Mouse (Mus musculus) kidney, embryonic 15.5 days (tissue): ENCODE measurements at regions not wholly inside any gene's neighbourhood (a gene's known extent, or its start where the extent isn't known, plus 50 kb on each side); places are given as distances from the start of the nearest gene placed in this dataset.

Experiments used
- ATAC-seq: fragments of 200-750 bp; cut with Nextera tagmentation; replicated peaks from 2 replicates; pipeline ENCODE4 v1.8.0; 2017; ENCODE audit warnings: moderate TSS enrichment; ENCODE audit not compliant: low FRiP score
- H3K27ac ChIP-seq: fragments of 300-500 bp; sonication (generic); 2 replicates; pipeline ENCODE4 v1.5.1; 2015; ENCODE audit warnings: mild to moderate bottlenecking, inconsistent platforms
- H3K27me3 ChIP-seq: fragments of 300-500 bp; sonication (generic); 2 replicates; pipeline ENCODE4 v1.6.1; 2015; ENCODE audit warnings: inconsistent platforms
- H3K36me3 ChIP-seq: fragments of 300-500 bp; sonication (generic); 2 replicates; pipeline ENCODE4 v1.6.1; 2015; ENCODE audit warnings: inconsistent platforms
- H3K4me1 ChIP-seq: fragments of 300-500 bp; sonication (generic); 2 replicates; pipeline ENCODE4 v1.6.1; 2015; ENCODE audit warnings: inconsistent platforms
- H3K4me2 ChIP-seq: fragments of 300-500 bp; sonication (generic); 2 replicates; pipeline ENCODE4 v1.6.1; 2015; ENCODE audit warnings: moderate library complexity, mild to moderate bottlenecking, inconsistent platforms
- H3K4me3 ChIP-seq: fragments of 300-500 bp; sonication (generic); replicated peaks from 2 replicates; pipeline ENCODE4 v1.5.1; 2015; ENCODE audit warnings: mild to moderate bottlenecking, inconsistent platforms
- H3K9ac ChIP-seq: fragments of 300-500 bp; sonication (generic); 2 replicates; pipeline ENCODE4 v1.6.1; 2015; ENCODE audit warnings: mild to moderate bottlenecking, inconsistent platforms
- H3K9me3 ChIP-seq: fragments of 300-500 bp; sonication (generic); replicated peaks from 2 replicates; pipeline ENCODE4 v1.6.1; 2016; ENCODE audit warnings: inconsistent platforms
- WGBS: fragments of 180-500 bp; shearing (Covaris S2); methylation state at CpG from one replicate; pipeline ENCODE4 v1.1.7; 2015; ENCODE audit warnings: mixed read lengths; 5-methylcytosine and 5-hydroxymethylcytosine counted together

DNA sequence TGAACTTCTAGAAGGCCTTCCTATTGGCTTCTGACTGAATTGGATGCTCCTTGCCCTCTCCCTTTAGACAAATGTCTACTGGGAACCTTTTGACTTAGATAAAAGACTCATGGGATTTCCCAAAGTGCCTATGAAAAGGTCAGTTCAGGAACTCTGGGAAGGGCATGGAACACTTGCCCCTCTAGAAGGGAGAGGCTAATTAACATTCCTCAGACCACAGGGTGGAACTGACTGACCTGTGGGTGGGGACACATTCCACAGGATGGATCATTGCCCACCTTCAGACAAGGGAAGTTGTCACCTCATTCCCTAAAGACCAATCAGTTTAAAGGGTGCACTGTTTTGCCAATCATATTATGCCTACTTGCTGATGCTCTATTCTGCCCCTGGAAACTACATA, 416.6 kb upstream of the Sox11 start:
- Histone ChIP-seq H3K27me3 (no peaks in the 10 kb centered on the region), H3K4me2 (no peak overlapping the region), H3K36me3 (no peaks in the 10 kb centered on the region), H3K4me1 (peaks cover 7% of the 10 kb centered on the region), H3K9me3 (no peaks in the 10 kb centered on the region), H3K27ac (no peak overlapping the region), H3K4me3 (no peak overlapping the region), H3K9ac (no peak overlapping the region)
- ATAC-seq, result no peak

DNA sequence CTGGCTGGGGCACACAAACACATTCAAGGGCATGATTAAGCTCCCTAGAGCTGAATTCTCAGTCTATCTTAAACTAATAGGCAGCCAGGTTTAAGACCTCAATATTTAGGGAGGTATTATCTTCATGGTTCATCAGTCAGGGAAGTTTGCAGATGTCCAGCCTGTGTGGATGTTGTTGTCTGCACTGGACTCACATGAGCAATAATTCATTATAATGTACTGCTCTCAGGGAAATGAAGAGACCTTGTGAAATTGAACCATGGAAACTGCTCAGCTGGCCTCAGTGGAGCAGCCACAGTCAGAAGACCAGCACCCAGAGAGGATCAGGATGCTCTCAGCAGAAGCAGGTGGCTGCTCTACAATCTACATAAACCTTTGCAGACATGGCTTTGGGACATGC, 415.3 kb upstream of the Sox11 start:
- H3K27ac ChIP-seq, result no peak overlapping the region
- no peak overlapping the region for H3K4me3 ChIP-seq
- H3K36me3 ChIP-seq, result no peaks in the 10 kb centered on the region
- no peak overlapping the region for H3K4me2 ChIP-seq
- no peaks in the 10 kb centered on the region for H3K27me3 ChIP-seq
- H3K9me3 ChIP-seq, result no peaks in the 10 kb centered on the region
- peak; percentile 82 for ATAC-seq
- H3K9ac ChIP-seq, result no peak overlapping the region
- H3K4me1 ChIP-seq, result peaks cover 7% of the 10 kb centered on the region

DNA sequence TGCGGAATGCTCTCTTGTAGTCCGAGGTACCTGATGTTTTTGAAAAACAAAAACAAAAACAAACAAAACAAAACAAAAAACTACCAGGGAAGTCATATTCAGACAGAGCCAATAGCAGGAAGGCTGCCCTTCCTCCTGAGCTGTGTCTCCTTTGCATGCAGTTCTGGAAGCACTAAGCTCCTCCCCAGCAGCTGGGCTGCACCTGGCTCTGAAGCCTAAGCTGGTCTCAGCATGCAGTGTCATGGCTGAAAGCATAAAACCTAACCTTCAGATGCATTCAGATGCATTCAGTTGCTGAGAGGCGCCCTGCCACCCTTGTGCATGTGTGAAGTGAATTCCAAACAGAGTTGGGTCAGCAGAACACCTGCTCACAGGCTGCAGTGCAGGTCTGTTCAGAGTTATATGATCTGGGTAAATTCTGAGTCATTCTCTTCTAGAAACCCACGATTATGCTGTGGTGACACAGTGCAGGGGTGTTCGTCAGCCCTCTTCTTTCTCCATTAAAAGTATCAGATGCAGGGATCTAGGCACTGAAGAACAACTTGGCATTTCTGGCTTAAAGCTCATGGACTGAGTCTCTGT, 382.3 kb upstream of the Sox11 start:
- Histone ChIP-seq H3K36me3 (no peaks in the 10 kb centered on the region), H3K9me3 (no peaks in the 10 kb centered on the region), H3K9ac (no peak overlapping the region), H3K4me3 (no peak overlapping the region), H3K4me1 (no peaks in the 10 kb centered on the region), H3K27me3 (no peaks in the 10 kb centered on the region), H3K4me2 (no peak overlapping the region), H3K27ac (no peak overlapping the region)
- no peak for ATAC-seq
- WGBS, result 64% methylated on average over 5 of the region's 5 CpGs

DNA sequence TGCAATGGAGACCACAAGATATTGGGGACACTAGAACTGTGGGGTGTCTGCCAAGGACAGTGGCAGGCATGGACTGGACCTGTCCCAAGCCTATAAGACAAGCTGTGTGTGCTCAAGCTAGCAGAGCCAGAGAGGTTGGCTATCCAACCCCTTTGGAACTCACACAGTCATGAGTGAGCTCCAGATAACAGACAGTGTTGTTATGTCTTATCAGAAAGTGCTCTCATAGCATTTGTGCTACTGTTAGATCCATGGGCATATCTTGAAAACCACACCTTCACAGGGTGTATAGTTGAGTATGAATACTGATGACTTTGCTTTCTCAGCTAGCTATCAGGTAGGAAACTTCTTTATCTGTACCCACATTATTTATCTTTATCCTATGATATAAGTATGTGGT, 338.1 kb upstream of the Sox11 start:
- Histone ChIP-seq H3K4me2 (no peak overlapping the region), H3K4me3 (no peak overlapping the region)
- ATAC-seq, result no peak

DNA sequence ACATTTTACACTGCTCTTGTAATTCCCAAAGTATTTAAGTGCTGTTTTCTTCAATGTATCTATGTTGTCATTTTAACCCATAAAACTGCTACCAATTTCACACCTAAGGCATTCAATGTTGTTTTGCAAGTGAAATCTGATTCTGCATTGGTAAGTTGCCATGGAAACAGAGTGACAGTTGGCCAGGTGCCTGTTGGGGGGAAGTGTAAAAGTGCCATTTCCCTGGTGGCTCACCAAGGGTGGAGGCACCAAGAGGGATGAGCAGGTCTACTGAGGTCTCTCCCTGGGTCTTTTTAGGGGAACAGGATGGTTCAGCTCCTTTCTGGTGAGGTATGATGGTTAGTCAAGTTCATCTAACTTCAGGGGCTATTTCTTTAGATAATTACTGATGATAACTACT, 331.0 kb upstream of the Sox11 start:
- Histone ChIP-seq H3K36me3 (no peaks in the 10 kb centered on the region), H3K4me2 (no peak overlapping the region), H3K9me3 (no peaks in the 10 kb centered on the region), H3K9ac (no peak overlapping the region), H3K4me3 (no peak overlapping the region), H3K27ac (no peak overlapping the region), H3K4me1 (no peaks in the 10 kb centered on the region), H3K27me3 (no peaks in the 10 kb centered on the region)
- no peak for ATAC-seq

More for the DNA sequence above, 338.1 kb upstream of the Sox11 start:
- Histone ChIP-seq H3K27me3 (no peaks in the 10 kb centered on the region), H3K36me3 (no peaks in the 10 kb centered on the region), H3K9me3 (no peaks in the 10 kb centered on the region), H3K9ac (no peak overlapping the region), H3K27ac (no peak overlapping the region), H3K4me1 (no peaks in the 10 kb centered on the region)

DNA sequence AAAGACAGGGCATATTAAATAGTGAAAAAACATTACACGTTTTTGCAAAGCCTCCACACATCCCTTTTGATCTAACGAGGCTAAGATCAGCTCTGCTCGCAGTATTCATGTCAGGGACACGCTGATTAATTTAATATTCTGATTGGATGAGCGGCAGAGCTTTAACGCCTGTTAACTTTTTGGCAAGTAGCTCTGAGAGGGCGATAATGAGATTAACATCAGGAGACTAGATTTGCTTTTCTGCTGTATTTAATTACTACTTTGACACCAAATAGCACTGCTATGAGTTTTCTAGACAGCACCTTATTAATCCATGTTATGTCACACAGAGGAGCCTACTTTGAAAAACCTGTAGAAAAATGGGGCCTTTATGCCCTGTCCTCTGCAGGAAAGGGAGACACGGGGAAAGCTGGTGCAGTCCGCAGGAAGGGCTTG, 328.3 kb upstream of the Sox11 start:
- H3K36me3 ChIP-seq, result no peaks in the 10 kb centered on the region
- no peak overlapping the region for H3K4me2 ChIP-seq
- 56% methylated on average over 9 of the region's 9 CpGs for WGBS
- no peak overlapping the region for H3K9ac ChIP-seq
- no peaks in the 10 kb centered on the region for H3K9me3 ChIP-seq
- no peaks in the 10 kb centered on the region for H3K27me3 ChIP-seq
- no peak overlapping the region for H3K27ac ChIP-seq
- H3K4me3 ChIP-seq, result no peak overlapping the region
- no peaks in the 10 kb centered on the region for H3K4me1 ChIP-seq
- no peak for ATAC-seq

DNA sequence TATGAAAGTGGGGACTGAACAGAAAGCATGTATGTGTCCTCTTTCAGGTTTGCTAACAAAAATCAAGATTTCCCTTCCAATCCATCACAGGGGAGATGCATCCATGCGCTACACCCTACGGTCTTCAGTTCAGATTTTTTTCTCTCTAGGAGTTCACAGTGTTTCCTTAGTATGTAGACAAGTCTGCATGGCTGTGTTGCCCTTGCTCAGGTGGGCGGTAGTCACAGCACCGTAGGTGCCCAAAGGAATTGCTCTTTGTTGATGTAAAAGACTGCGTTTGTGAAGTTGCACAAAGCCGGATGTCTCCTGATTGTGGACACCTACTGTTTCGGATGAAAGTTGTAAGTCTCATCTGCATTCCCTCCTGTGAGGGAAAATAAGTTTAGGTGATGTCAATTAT, 327.8 kb upstream of the Sox11 start:
- no peaks in the 10 kb centered on the region for H3K27me3 ChIP-seq
- no peaks in the 10 kb centered on the region for H3K36me3 ChIP-seq
- H3K27ac ChIP-seq, result no peak overlapping the region
- 80% methylated on average over 7 of the region's 7 CpGs for whole genome bisulfite sequencing
- no peak for ATAC-seq
- H3K9ac ChIP-seq, result no peak overlapping the region
- no peak overlapping the region for H3K4me3 ChIP-seq
- H3K4me2 ChIP-seq, result no peak overlapping the region
- H3K9me3 ChIP-seq, result no peaks in the 10 kb centered on the region
- H3K4me1 ChIP-seq, result no peaks in the 10 kb centered on the region

DNA sequence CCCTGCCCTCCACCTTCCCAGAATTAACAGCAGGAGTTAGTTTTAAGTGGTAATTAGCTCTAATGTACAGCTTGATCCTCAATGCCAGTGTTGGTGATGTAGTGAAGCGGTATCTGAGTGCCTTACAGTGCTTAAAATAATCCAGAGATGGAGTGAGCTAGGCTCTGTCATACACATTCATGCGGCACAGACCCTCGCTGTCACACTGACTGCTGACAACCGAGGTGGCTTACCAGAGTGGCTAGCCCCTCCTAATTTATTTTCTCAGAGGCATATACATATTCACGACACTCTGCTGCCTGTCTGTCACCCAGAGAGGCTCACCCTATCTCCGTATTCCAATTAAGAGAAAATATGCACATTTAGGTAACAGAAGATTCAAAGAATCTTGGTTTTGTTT, 327.2 kb upstream of the Sox11 start:
- H3K9me3 ChIP-seq, result no peaks in the 10 kb centered on the region
- no peak overlapping the region for H3K4me2 ChIP-seq
- no peak overlapping the region for H3K27ac ChIP-seq
- H3K9ac ChIP-seq, result no peak overlapping the region
- H3K27me3 ChIP-seq, result no peaks in the 10 kb centered on the region
- 83% methylated on average over 6 of the region's 6 CpGs for WGBS
- ATAC-seq, result no peak
- no peaks in the 10 kb centered on the region for H3K4me1 ChIP-seq
- H3K36me3 ChIP-seq, result no peaks in the 10 kb centered on the region
- H3K4me3 ChIP-seq, result no peak overlapping the region

DNA sequence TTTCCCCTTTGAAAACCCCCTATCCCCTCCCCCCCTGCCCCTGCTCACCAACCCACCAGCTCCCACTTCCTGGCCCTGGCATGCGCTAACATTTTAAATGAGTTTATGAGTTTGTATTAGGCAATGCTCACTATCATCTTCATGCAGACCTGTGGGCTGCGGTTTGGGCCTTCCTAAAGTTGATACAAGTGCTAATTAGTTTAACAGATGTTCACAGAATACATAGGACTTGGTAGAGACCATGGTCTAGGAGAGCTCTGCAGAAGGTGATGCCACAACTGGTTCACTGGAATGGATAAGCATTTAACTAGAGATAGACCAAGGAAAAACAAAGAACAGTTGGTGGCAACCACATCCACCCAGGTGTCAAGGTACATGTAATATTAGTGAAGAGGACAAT, 324.1 kb upstream of the Sox11 start:
- H3K4me2 ChIP-seq, result no peak overlapping the region
- H3K4me3 ChIP-seq, result no peak overlapping the region
- ATAC-seq, result no peak
- H3K27me3 ChIP-seq, result no peaks in the 10 kb centered on the region
- H3K27ac ChIP-seq, result no peak overlapping the region
- no peaks in the 10 kb centered on the region for H3K4me1 ChIP-seq
- no peaks in the 10 kb centered on the region for H3K9me3 ChIP-seq
- no peaks in the 10 kb centered on the region for H3K36me3 ChIP-seq
- WGBS, result 49% methylated on average over 2 of the region's 2 CpGs
- no peak overlapping the region for H3K9ac ChIP-seq

DNA sequence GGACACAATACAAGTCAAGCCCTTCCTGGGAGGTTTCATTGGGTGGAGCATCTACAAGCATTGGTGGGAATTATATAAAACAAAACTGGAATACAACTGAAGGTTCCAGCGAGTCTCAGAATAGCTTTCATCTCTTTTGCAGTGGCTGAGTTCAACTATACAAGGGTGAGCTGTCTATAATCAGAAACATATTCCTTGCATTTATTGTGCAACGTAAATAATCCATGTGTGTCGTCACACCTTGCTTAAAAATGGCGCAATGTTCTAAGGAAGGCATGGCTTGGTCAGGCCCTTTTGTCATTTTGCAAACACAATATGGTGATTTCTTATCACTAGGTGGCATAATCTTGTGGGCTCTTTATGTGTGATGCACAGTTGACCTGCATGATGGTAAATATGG, 320.8 kb upstream of the Sox11 start:
- no peaks in the 10 kb centered on the region for H3K9me3 ChIP-seq
- H3K4me3 ChIP-seq, result no peak overlapping the region

DNA sequence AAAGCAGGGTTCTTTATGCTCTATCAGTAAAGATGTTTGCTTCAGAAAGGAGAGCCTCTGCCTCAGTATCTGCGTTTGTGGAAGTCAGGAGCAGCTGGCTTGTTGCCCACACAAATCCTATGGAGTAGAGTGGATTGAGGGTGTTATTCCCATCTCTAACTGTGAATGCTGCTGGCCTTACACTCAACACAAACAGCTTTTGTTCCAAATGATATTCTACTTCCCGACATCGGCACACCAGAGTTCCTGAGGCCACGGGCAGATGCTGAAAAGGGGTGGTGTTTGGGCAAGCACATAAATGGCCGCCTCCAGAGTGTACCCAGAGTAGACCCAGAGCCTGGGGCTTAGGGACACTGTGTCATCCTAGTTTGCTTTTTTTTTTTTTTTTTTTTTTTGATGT, 320.3 kb upstream of the Sox11 start:
- Histone ChIP-seq H3K4me2 (no peak overlapping the region), H3K9me3 (no peaks in the 10 kb centered on the region), H3K9ac (no peak overlapping the region), H3K36me3 (no peaks in the 10 kb centered on the region), H3K4me3 (no peak overlapping the region), H3K4me1 (no peaks in the 10 kb centered on the region), H3K27ac (no peak overlapping the region), H3K27me3 (no peaks in the 10 kb centered on the region)
- WGBS, result 86% methylated on average over 5 of the region's 5 CpGs
- ATAC-seq, result no peak

More for the DNA sequence above, 320.8 kb upstream of the Sox11 start:
- Histone ChIP-seq H3K4me1 (no peaks in the 10 kb centered on the region), H3K36me3 (no peaks in the 10 kb centered on the region), H3K27me3 (no peaks in the 10 kb centered on the region), H3K27ac (no peak overlapping the region), H3K4me2 (no peak overlapping the region), H3K9ac (no peak overlapping the region)
- WGBS, result 94% methylated on average over 4 of the region's 4 CpGs
- ATAC-seq, result no peak

DNA sequence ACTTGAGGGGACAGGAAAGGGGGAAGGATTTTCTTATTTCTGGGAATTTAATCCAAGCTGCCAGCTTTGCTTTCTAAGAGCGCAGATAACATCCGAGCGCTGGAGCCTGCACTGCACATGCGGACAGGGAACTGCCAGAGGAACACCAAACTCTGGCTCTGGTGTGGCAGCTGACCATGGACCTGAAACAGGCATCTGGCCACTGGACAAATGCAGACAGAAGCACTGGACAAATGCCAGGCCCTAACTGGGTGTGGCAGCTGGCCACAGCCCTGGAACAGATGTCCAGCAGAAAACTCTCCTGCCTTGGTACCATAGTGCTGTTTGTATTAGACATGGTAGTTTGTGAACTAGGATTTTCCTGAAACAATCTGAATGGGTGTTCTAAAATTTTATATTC, 315.2 kb upstream of the Sox11 start:
- Histone ChIP-seq H3K36me3 (no peaks in the 10 kb centered on the region), H3K27ac (no peak overlapping the region), H3K4me3 (no peak overlapping the region), H3K4me2 (no peak overlapping the region), H3K27me3 (no peaks in the 10 kb centered on the region), H3K9me3 (no peaks in the 10 kb centered on the region), H3K4me1 (no peaks in the 10 kb centered on the region), H3K9ac (no peak overlapping the region)
- no peak for ATAC-seq
- 86% methylated on average over 4 of the region's 4 CpGs for WGBS

DNA sequence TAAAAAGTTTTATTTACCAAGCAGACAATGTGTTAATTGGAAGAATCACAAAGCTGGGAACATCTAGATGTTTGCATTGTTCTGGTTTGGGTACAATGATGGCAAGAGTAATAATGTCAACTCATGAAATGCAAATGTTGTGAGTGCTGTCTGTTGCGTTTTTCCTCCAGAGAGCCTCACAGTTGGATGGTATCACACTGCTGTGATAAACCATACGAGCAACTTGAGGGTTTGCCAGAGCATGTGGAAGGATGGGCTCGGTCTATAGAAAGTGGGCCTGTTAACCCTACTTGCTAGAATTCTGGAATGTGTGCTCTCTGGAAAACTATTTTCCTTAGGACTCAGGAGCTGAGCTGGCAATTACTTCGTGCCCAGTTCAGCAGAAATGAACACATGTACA, 311.2 kb upstream of the Sox11 start:
- Histone ChIP-seq H3K27me3 (no peaks in the 10 kb centered on the region), H3K4me1 (no peaks in the 10 kb centered on the region), H3K4me3 (no peak overlapping the region), H3K36me3 (no peaks in the 10 kb centered on the region), H3K9me3 (no peaks in the 10 kb centered on the region), H3K9ac (no peak overlapping the region), H3K27ac (no peak overlapping the region), H3K4me2 (no peak overlapping the region)
- no peak for ATAC-seq
- 82% methylated on average over 4 of the region's 4 CpGs for WGBS
